Mouse (Mus musculus): ENCODE results near the gene Rnf121. TPM values are rescaled to one million over a fixed set of nuclear protein-coding genes. Genes with fewer than 3 reads are reported as not detected.

Gene Rnf121
- polyA plus RNA-seq, 1 experiment from 2014 or later: 29.0 TPM

DNA sequence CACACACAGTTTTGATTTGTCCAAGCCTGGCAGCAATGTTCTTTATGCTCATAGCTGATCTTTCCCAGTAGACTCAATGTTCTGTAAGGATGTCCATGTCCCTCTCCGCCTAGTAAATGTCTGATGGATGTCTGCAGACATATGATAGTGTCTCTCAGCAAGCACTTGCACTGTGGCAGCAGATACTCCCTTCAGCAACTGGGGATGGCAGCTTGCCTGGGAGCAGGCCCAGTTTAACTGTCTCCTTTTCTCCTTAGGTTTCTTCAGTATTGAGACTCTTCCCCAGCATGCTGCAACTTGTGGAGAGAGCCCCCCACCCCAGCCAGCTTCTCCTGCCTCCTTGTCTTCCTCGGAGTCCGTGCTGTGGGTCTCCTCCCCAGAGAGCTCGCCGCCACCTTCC is 16.5 kb upstream of the Rnf121 start:
- H3K4me1 ChIP-seq (ENCODE audit: control insufficient read depth, insufficient read depth, low read length): no peaks in the 10 kb centered on the region
- DNase-seq (ENCODE audit: low spot score) (no peak), ATAC-seq (ENCODE audit: insufficient number of reproducible peaks, low FRiP score, low TSS enrichment, low read depth) (no peak)
- H3K4me3 ChIP-seq (ENCODE audit: low read depth, low read length): no peak overlapping the region
- H3K36me3 ChIP-seq (ENCODE audit: control insufficient read depth, insufficient read depth, low read length): peaks cover 39% of the 10 kb centered on the region
- no peak overlapping the region for H3K27ac ChIP-seq (replicated peaks; ENCODE audit: low read depth, low read length)
- H3K27me3 ChIP-seq (ENCODE audit: control insufficient read depth, insufficient read depth, low read length): no peaks in the 10 kb centered on the region
- H3K9ac ChIP-seq (ENCODE audit: low read length): no peak overlapping the region
- H3K9me3 ChIP-seq (ENCODE audit: control insufficient read depth, low read length): no peaks in the 10 kb centered on the region
- no peak overlapping the region for H3K4me2 ChIP-seq (ENCODE audit: low read depth, severe bottlenecking)
- 95% methylated on average over 5 of the region's 5 CpGs for WGBS

DNA sequence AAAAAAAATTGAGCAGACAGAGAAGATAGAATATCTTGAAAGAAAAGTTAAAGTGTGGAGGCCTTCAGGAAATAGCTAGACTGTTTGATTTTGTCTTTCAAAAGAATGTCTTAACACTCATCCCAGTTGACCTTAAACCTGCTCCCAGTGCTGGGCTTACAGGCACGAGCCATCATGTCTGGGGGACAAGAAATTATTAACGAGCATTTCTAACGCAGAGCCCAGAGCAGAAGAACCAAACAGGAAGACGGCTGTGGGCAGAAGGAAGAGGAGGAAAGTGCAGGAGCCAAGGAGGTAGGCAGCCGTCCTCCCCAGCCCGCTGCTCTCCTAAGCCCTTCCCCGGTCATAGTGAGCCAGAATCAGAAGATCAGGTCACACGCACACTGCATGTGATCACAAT is 15.0 kb upstream of the Rnf121 start:
- Histone ChIP-seq H3K27ac (replicated peaks; ENCODE audit: low read depth, low read length) (no peak overlapping the region), H3K4me3 (ENCODE audit: low read depth, low read length) (no peak overlapping the region), H3K4me2 (ENCODE audit: low read depth, severe bottlenecking) (no peak overlapping the region), H3K4me1 (ENCODE audit: control insufficient read depth, insufficient read depth, low read length) (no peaks in the 10 kb centered on the region), H3K9ac (ENCODE audit: low read length) (no peak overlapping the region), H3K27me3 (ENCODE audit: control insufficient read depth, insufficient read depth, low read length) (no peaks in the 10 kb centered on the region), H3K36me3 (ENCODE audit: control insufficient read depth, insufficient read depth, low read length) (peaks cover 43% of the 10 kb centered on the region), H3K9me3 (ENCODE audit: control insufficient read depth, low read length) (no peaks in the 10 kb centered on the region)
- no peak for DNase-seq (ENCODE audit: low spot score)
- no peak for ATAC-seq (ENCODE audit: insufficient number of reproducible peaks, low FRiP score, low TSS enrichment, low read depth)
- WGBS: 88% methylated on average over 8 of the region's 8 CpGs

DNA sequence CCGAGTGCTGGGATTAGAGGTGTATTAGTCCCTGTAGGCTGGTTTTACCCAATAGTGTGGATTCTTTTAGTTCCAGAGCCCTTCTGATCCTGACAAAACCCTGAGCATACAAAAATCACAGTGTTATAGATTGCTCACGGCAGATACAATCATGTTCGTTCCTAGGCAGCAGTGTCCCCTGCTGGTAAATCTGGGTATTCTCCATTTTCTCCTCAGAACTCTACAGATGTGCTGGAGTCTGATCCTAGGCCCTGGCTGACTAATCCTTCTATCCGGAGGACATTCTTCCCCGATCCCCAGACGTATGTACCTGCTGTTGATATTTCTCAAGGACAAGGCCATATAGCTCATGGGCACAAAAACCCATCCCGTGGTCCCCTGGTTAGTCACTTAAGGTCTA is 13.2 kb upstream of the Rnf121 start:
- Histone ChIP-seq H3K27ac (replicated peaks; ENCODE audit: low read depth, low read length) (no peak overlapping the region), H3K9ac (ENCODE audit: low read length) (no peak overlapping the region), H3K36me3 (ENCODE audit: control insufficient read depth, insufficient read depth, low read length) (peaks cover 41% of the 10 kb centered on the region), H3K27me3 (ENCODE audit: control insufficient read depth, insufficient read depth, low read length) (no peaks in the 10 kb centered on the region), H3K4me2 (ENCODE audit: low read depth, severe bottlenecking) (no peak overlapping the region), H3K9me3 (ENCODE audit: control insufficient read depth, low read length) (no peaks in the 10 kb centered on the region), H3K4me3 (ENCODE audit: low read depth, low read length) (no peak overlapping the region), H3K4me1 (ENCODE audit: control insufficient read depth, insufficient read depth, low read length) (no peaks in the 10 kb centered on the region)
- WGBS: 83% methylated on average over 7 of the region's 7 CpGs
- DNase-seq (ENCODE audit: low spot score): no peak
- no peak for ATAC-seq (ENCODE audit: insufficient number of reproducible peaks, low FRiP score, low TSS enrichment, low read depth)

DNA sequence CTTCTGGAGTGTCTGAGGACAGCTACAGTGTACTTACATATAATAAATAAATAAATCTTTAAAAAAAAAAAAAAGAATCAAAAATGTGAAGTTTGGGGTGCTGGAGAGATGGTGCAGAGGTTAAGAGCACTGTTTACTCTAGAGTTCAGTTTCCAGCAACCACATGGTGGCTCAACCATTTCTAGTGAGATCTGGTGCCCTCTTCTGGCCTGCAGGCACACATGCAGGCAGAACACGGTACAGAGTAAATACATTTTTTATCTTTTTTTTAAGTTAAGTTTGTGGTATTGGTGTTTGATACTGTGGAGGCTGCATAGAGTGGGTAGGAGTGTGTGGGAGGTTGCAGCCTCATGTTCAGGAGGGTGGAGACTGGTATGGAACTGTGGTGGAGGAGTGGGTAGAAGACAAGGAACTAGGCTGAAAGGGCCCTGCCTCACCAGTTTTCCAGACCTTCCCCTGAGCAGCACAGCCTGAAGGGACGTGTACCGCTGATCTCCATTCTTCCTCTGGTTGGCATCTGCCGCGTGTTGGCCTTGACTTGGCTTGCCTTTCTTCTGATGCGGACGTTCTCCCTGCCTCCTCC is 11.5 kb upstream of the Rnf121 start:
- H3K9ac ChIP-seq (ENCODE audit: low read length): no peak overlapping the region
- ATAC-seq (ENCODE audit: insufficient number of reproducible peaks, low FRiP score, low TSS enrichment, low read depth): no peak
- 87% methylated on average over 7 of the region's 7 CpGs for WGBS
- H3K36me3 ChIP-seq (ENCODE audit: control insufficient read depth, insufficient read depth, low read length): peaks cover 31% of the 10 kb centered on the region
- no peaks in the 10 kb centered on the region for H3K27me3 ChIP-seq (ENCODE audit: control insufficient read depth, insufficient read depth, low read length)
- H3K4me1 ChIP-seq (ENCODE audit: control insufficient read depth, insufficient read depth, low read length): no peaks in the 10 kb centered on the region
- H3K9me3 ChIP-seq (ENCODE audit: control insufficient read depth, low read length): no peaks in the 10 kb centered on the region
- no peak overlapping the region for H3K27ac ChIP-seq (replicated peaks; ENCODE audit: low read depth, low read length)
- no peak for DNase-seq (ENCODE audit: low spot score)
- no peak overlapping the region for H3K4me3 ChIP-seq (ENCODE audit: low read depth, low read length)
- H3K4me2 ChIP-seq (ENCODE audit: low read depth, severe bottlenecking): no peak overlapping the region

DNA sequence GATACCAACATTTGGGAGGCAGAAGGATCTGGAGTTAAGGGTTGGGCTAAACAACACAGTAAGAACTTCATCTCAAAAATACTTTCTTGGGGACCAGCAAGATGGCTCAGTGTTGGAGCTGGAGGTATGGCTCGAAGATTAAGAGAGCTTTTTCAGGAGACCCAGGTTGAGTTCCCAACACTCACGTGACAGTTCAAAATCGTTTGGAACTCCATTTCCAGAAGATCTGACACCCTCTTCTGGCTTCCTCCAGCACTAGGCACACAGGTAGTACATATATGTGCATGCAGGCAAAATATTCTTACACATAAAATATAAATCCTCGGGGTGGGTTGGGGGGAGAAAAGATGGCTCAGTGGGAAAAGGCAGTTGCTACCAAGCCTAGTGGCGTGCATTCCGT is 1.1 kb upstream of the Rnf121 start:
- ATAC-seq (ENCODE audit: insufficient number of reproducible peaks, low FRiP score, low TSS enrichment, low read depth): no peak
- WGBS: 80% methylated on average over 6 of the region's 6 CpGs

DNA sequence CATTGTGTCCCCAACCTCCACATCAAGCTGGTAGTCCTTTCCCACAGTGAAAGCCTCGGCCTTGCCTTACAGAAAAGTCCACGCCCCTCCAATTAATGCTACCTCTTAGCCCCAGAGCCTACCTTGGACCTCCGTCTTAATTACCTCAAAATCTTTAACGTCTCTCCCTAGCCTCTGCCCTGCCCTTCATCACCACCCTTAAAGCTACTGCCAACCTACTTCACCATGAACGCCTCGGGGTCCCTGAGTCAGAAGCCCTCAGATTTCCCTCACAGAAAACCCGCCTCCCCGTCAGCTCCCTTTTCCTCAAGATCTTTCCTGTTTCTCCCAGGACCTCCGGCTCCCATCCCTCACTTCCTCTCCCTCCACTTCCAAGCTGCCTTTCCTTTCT is 619 bp downstream of the Rnf121 start:
- Histone ChIP-seq H3K36me3 (ENCODE audit: control insufficient read depth, insufficient read depth, low read length) (no peaks in the 10 kb centered on the region; the same call in 1 of the 2 replicates), H3K27me3 (ENCODE audit: control insufficient read depth, insufficient read depth, low read length) (no peaks in the 10 kb centered on the region), H3K4me1 (ENCODE audit: control insufficient read depth, insufficient read depth, low read length) (peaks cover 11% of the 10 kb centered on the region), H3K27ac (replicated peaks; ENCODE audit: low read depth, low read length) (no peak overlapping the region), H3K9ac (ENCODE audit: low read length) (peak overlapping the region; percentile 74), H3K9me3 (ENCODE audit: control insufficient read depth, low read length) (no peaks in the 10 kb centered on the region), H3K4me3 (ENCODE audit: low read depth, low read length) (peak overlapping the region; percentile 71), H3K4me2 (ENCODE audit: low read depth, severe bottlenecking) (peak overlapping the region; percentile 77)
- ATAC-seq (ENCODE audit: insufficient number of reproducible peaks, low FRiP score, low TSS enrichment, low read depth): no peak; the same call in 1 of the 2 replicates
- no peak for DNase-seq (ENCODE audit: low spot score)
- under 1% methylated on average over 9 of the region's 9 CpGs for WGBS

More for the DNA sequence above, 1.1 kb upstream of the Rnf121 start:
- Histone ChIP-seq H3K9ac (ENCODE audit: low read length) (peak overlapping the region; percentile 74), H3K4me1 (ENCODE audit: control insufficient read depth, insufficient read depth, low read length) (peaks cover 11% of the 10 kb centered on the region), H3K36me3 (ENCODE audit: control insufficient read depth, insufficient read depth, low read length) (no peaks in the 10 kb centered on the region), H3K27ac (replicated peaks; ENCODE audit: low read depth, low read length) (no peak overlapping the region), H3K4me2 (ENCODE audit: low read depth, severe bottlenecking) (peak overlapping the region; percentile 77), H3K27me3 (ENCODE audit: control insufficient read depth, insufficient read depth, low read length) (no peaks in the 10 kb centered on the region), H3K4me3 (ENCODE audit: low read depth, low read length) (peak overlapping the region; percentile 71), H3K9me3 (ENCODE audit: control insufficient read depth, low read length) (no peaks in the 10 kb centered on the region)
- no peak for DNase-seq (ENCODE audit: low spot score)

DNA sequence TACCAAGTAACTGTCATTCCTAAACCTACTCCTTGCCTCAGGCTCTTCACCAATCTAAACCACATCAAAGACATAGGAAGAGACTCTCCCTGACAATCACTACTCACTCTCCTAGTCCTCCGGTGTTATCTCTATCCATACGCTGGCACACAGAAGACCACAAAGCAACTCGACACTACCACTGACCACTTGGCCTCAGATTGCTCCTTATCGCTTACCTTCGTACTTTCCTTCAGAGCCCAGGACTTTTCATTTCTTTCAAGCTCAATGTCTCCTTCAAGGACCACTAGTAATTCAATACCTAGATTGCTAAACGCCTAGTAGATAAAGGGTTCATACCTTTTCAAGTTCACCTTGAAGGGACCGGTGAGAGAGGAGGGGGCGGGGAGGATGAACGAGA is 1.4 kb downstream of the Rnf121 start:
- ATAC-seq (ENCODE audit: insufficient number of reproducible peaks, low FRiP score, low TSS enrichment, low read depth) (no peak), DNase-seq (ENCODE audit: low spot score) (no peak)
- no peak overlapping the region for H3K27ac ChIP-seq (replicated peaks; ENCODE audit: low read depth, low read length)
- no peaks in the 10 kb centered on the region; the same call in 1 of the 2 replicates for H3K36me3 ChIP-seq (ENCODE audit: control insufficient read depth, insufficient read depth, low read length)
- H3K27me3 ChIP-seq (ENCODE audit: control insufficient read depth, insufficient read depth, low read length): no peaks in the 10 kb centered on the region
- H3K9ac ChIP-seq (ENCODE audit: low read length): no peak overlapping the region
- WGBS: 90% methylated on average over 9 of the region's 9 CpGs
- peaks cover 11% of the 10 kb centered on the region for H3K4me1 ChIP-seq (ENCODE audit: control insufficient read depth, insufficient read depth, low read length)
- no peaks in the 10 kb centered on the region for H3K9me3 ChIP-seq (ENCODE audit: control insufficient read depth, low read length)
- peak overlapping the region; percentile 71 for H3K4me3 ChIP-seq (ENCODE audit: low read depth, low read length)
- peak overlapping the region; percentile 77 for H3K4me2 ChIP-seq (ENCODE audit: low read depth, severe bottlenecking)

DNA sequence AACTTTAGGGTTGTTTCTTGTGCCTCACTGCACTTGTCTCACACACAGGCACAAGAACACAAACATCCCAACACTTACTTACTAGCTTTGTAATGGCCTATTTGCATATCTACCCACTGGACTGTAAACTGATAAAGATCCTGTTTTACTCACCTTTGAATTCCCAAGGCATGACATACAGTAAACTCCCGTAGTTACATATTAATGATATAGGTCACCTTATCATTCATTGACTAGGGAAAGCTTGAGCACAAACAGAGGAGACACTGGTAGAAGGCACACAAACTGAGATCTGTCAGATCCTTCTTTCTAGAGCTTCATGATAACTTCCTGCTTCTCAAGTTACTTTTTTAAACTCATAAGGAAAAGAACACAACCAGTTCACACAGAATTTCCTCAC is 3.1 kb downstream of the Rnf121 start:
- Histone ChIP-seq H3K9ac (ENCODE audit: low read length) (no peak overlapping the region), H3K27ac (replicated peaks; ENCODE audit: low read depth, low read length) (no peak overlapping the region), H3K4me2 (ENCODE audit: low read depth, severe bottlenecking) (no peak overlapping the region), H3K9me3 (ENCODE audit: control insufficient read depth, low read length) (no peaks in the 10 kb centered on the region), H3K27me3 (ENCODE audit: control insufficient read depth, insufficient read depth, low read length) (no peaks in the 10 kb centered on the region), H3K4me3 (ENCODE audit: low read depth, low read length) (no peak overlapping the region), H3K36me3 (ENCODE audit: control insufficient read depth, insufficient read depth, low read length) (no peaks in the 10 kb centered on the region; the same call in 1 of the 2 replicates), H3K4me1 (ENCODE audit: control insufficient read depth, insufficient read depth, low read length) (peaks cover 11% of the 10 kb centered on the region)
- ATAC-seq (ENCODE audit: insufficient number of reproducible peaks, low FRiP score, low TSS enrichment, low read depth): no peak
- 92% methylated on average over 1 of the region's 1 CpGs for WGBS
- no peak for DNase-seq (ENCODE audit: low spot score)

DNA sequence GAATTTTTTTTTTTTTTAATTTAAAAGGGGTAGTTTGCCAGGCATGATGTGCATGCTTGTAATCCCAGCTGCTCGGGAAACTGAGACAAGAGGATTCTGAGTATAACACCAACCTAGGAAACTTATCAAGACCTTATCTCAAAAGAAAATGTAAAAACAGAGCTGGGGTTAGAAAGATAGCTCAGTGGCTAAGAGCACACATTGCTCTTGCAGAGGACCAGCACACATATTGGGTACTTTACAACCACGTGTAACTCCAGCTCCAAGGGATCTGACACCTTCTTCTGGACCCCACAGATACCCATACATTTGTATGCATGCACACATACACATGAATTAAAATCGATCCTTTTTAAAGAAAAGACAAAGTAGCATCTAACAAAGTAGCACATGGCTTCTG is 3.9 kb downstream of the Rnf121 start:
- no peak overlapping the region for H3K27ac ChIP-seq (replicated peaks; ENCODE audit: low read depth, low read length)
- no peaks in the 10 kb centered on the region; the same call in 1 of the 2 replicates for H3K36me3 ChIP-seq (ENCODE audit: control insufficient read depth, insufficient read depth, low read length)
- H3K4me3 ChIP-seq (ENCODE audit: low read depth, low read length): no peak overlapping the region
- no peaks in the 10 kb centered on the region for H3K27me3 ChIP-seq (ENCODE audit: control insufficient read depth, insufficient read depth, low read length)
- DNase-seq (ENCODE audit: low spot score) (no peak), ATAC-seq (ENCODE audit: insufficient number of reproducible peaks, low FRiP score, low TSS enrichment, low read depth) (no peak)
- H3K9me3 ChIP-seq (ENCODE audit: control insufficient read depth, low read length): no peaks in the 10 kb centered on the region
- no peak overlapping the region for H3K9ac ChIP-seq (ENCODE audit: low read length)
- 86% methylated on average over 3 of the region's 3 CpGs for WGBS
- H3K4me1 ChIP-seq (ENCODE audit: control insufficient read depth, insufficient read depth, low read length): peaks cover 9% of the 10 kb centered on the region
- no peak overlapping the region for H3K4me2 ChIP-seq (ENCODE audit: low read depth, severe bottlenecking)
